Mouse (Mus musculus) thymus, adult 18-20 months (tissue): Measurements from ENCODE around the gene Hprt.
"Not testable (repeated sequence)": the region's sequence is repeated elsewhere in the genome, so short reads cannot be mapped to it uniquely, and the experiment has no call there.

Source experiments
- DNase-seq, 2 experiments: peaks; one replicate each; pipeline ENCODE4 v3.0.0; 2022; ENCODE audit warnings: mixed read lengths in 2 of 2

The Hprt gene

GRCm38 (mm10) chrX:52987905-52988783, at the start of gene Hprt:
Gene Hprt (plus strand): TSS chrX:52988137.
- peak; percentile 74 to 79 for DNase-seq

GRCm38 (mm10) chrX:52945509-52945908, 42.4 kb upstream of the Hprt start:
- no peak for DNase-seq

GRCm38 (mm10) chrX:52949713-52950112, 38.2 kb upstream of the Hprt start:
- no peak for DNase-seq

- no peak for DNase-seq
Measured at GRCm38 (mm10) chrX:52956942-52957341, 31.0 kb upstream of the Hprt start.

- no peak for DNase-seq
Measured at GRCm38 (mm10) chrX:52961559-52962110, 26.3 kb upstream of the Hprt start.

GRCm38 (mm10) chrX:52965149-52965548, 22.8 kb upstream of the Hprt start:
- no peak for DNase-seq

GRCm38 (mm10) chrX:52971211-52972006, 16.5 kb upstream of the Hprt start:
- DNase-seq: no peak

GRCm38 (mm10) chrX:52972129-52972528, 15.8 kb upstream of the Hprt start:
- no peak for DNase-seq

GRCm38 (mm10) chrX:52972680-52973079, 15.3 kb upstream of the Hprt start:
- DNase-seq: no peak

GRCm38 (mm10) chrX:52978576-52978975, 9.4 kb upstream of the Hprt start:
- no peak for DNase-seq

- DNase-seq: no peak
Measured at GRCm38 (mm10) chrX:52981378-52981777, 6.6 kb upstream of the Hprt start.

GRCm38 (mm10) chrX:52994726-52995125, 6.8 kb downstream of the Hprt start:
- not testable (repeated sequence) for DNase-seq

- not testable (repeated sequence) for DNase-seq
Measured at GRCm38 (mm10) chrX:53004887-53005286, 16.9 kb downstream of the Hprt start.

- no peak for DNase-seq
Measured at GRCm38 (mm10) chrX:53006062-53006461, 18.1 kb downstream of the Hprt start.

- DNase-seq: no peak
Measured at GRCm38 (mm10) chrX:53015549-53015948, 27.6 kb downstream of the Hprt start.

GRCm38 (mm10) chrX:53023021-53023420, 35.1 kb downstream of the Hprt start:
- DNase-seq: no peak

GRCm38 (mm10) chrX:53024268-53024667, 36.3 kb downstream of the Hprt start:
- not testable (repeated sequence) for DNase-seq

- no peak for DNase-seq
Measured at GRCm38 (mm10) chrX:53025471-53026223, 37.7 kb downstream of the Hprt start.

GRCm38 (mm10) chrX:53029559-53029958, 41.6 kb downstream of the Hprt start:
- no peak for DNase-seq

GRCm38 (mm10) chrX:53038194-53038593, 50.3 kb downstream of the Hprt start:
- DNase-seq: no peak

- no peak for DNase-seq
Measured at GRCm38 (mm10) chrX:53039651-53040050, 51.7 kb downstream of the Hprt start.

- no peak for DNase-seq
Measured at GRCm38 (mm10) chrX:53040138-53040537, 52.2 kb downstream of the Hprt start.

- DNase-seq: no peak
Measured at GRCm38 (mm10) chrX:53041006-53041405, 53.1 kb downstream of the Hprt start.
